Mouse (Mus musculus) lung, postnatal 0 days (tissue): ENCODE data around the gene Cd9.

Experiments
- CTCF ChIP-seq: IDR thresholded peaks from 2 replicates; pipeline ENCODE4 v1.5.1; 2016; ENCODE audit warnings: antibody characterized with exemption, mild to moderate bottlenecking
- EP300 ChIP-seq: IDR thresholded peaks from 2 replicates; pipeline ENCODE4 v1.6.1; 2016; ENCODE audit warnings: antibody characterized with exemption, mild to moderate bottlenecking, control low read depth

DNA sequence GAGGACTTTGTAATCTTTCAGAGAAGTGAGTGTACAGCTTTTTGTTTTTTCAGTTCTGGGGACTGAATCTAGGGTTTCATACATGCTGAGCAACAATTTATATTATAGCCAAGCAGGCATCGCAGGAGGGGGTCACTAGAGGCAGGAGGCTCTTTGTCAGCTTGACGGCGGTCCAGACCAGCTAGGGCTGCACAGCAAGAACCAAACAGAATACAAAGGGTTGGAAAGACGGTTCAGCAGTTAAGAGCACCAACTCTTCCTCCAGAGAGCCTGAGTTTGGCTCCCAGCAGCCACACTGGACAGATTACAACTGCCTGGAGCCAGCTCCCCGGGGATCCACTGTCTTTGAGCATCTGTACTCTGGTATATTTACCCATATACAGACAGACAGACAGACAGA is 40.3 kb downstream of the Cd9 start:
- no peak for TF ChIP-seq CTCF
- no peak for TF ChIP-seq EP300
